Mouse (Mus musculus): ENCODE measurements at regions not wholly inside any gene's neighbourhood (a gene's known extent, or its start where the extent isn't known, plus 50 kb on each side); places are given as distances from the start of the nearest gene placed in this dataset.

GRCm38 (mm10) chr3:144323524-144323923, 118.5 kb upstream of the Lmo4 start:
- no peak for TF ChIP-seq CTCF (IDR thresholded peaks at IDR 0.05; ENCODE audit: borderline replicate concordance, control insufficient read depth, extremely low read depth, insufficient read depth, low read length, poor library complexity)
- no peak for TF ChIP-seq POLR2A (IDR thresholded peaks at IDR 0.05; ENCODE audit: control insufficient read depth, extremely low read depth, insufficient read depth, low read length, poor library complexity)
